Mouse (Mus musculus) brain, embryonic 14.5 days (tissue): Measurements from ENCODE around the gene Maats1. TPM values are rescaled to one million over a fixed set of nuclear protein-coding genes. Genes with fewer than 3 reads are reported as not detected.
"Not testable (repeated sequence)": the region's sequence is repeated elsewhere in the genome, so short reads cannot be mapped to it uniquely, and the experiment has no call there.

Experiments
- DNase-seq: peaks from one replicate; pipeline ENCODE4 v3.0.0-alpha.2; 2011; ENCODE audit warnings: low read depth
- CTCF ChIP-seq: fragments of 200-500 bp; IDR thresholded peaks from 2 replicates; pipeline ENCODE4 v1.5.1; 2012; ENCODE audit warnings: inconsistent platforms, mild to moderate bottlenecking, moderate library complexity, borderline replicate concordance; ENCODE audit not compliant: insufficient read depth, insufficient read length; ENCODE audit errors: extremely low read depth
- POLR2A ChIP-seq: fragments of 200-500 bp; IDR thresholded peaks from 2 replicates; pipeline ENCODE4 v1.6.1; 2012; ENCODE audit warnings: mild to moderate bottlenecking, inconsistent platforms, borderline replicate concordance; ENCODE audit not compliant: poor library complexity, insufficient read depth, insufficient read length, severe bottlenecking; ENCODE audit errors: extremely low read depth
- polyA plus RNA-seq: library from polyadenylated mRNA; depleted of rRNA; stranded (reverse); fragments of >200 nt; gene quantifications from 2 replicates; pipeline ENCODE4 v1.2.3, GENCODE M21; 2012

Gene Maats1
- polyA plus RNA-seq, 1 experiment = 1.4 TPM

DNA sequence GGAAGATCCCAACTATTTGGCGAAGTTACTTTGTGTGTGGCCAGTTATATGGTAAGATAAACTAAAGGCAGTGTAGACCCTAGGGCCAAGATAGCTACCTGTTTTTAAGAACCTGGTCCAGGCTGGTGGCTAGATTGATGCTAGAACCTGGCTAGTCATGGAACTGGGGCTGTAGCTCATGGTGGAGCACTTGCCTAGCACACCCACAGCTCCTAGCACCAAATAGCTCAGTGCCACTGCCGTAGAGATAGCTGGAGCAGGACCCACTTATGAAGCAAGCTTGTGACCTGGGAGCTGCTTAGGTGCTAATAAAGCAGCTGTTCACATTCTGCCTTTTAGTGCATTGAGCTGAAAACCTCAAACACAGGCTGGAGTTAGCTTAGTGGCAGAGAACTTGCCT lies 11.7 kb upstream of the Maats1 start:
- no peak for DNase-seq

DNA sequence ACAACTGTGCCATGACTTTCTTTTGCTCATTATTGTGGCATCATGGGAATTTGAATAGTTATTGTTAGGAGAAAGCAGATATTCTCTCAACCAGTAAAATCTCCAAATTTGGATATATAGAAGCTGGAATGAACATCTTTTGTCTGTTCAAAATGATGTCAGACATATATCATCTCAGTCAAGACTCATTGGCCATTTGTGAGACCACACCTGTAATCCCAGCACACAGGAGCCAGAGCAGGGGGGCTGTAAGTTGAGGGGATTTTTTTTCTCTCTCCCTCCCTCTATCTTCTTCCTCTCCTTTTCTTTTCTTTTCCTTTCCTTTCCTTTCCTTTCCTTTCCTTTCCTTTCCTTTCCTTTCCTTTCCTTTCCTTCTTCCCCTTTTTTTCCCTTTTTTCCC lies 10.9 kb upstream of the Maats1 start:
- no peak for DNase-seq
- no peak for TF ChIP-seq CTCF
- no peak for TF ChIP-seq POLR2A

More for the DNA sequence above, 11.7 kb upstream of the Maats1 start:
- no peak for TF ChIP-seq POLR2A
- TF ChIP-seq CTCF = no peak

DNA sequence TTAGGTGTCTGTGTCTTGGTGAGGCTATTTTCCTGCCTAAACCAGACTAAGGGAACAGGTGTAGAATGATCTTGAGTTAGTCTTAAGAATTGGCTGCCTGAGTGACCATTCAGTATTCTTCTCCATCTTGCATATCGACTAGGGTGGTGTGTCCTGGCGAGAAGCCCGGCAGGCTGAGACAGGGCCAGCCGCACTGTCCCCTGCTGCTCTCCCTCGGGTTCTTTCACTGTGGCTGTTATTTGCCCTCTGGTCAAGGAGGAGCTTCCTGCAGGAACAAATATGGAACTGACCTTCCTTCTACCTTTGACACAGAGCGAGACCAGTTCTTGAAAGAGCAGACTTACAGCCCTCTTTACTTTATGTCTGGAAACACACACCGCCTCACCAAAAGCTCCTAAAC lies 10.1 kb upstream of the Maats1 start:
- TF ChIP-seq POLR2A (no peak), CTCF (no peak)
- no peak for DNase-seq

DNA sequence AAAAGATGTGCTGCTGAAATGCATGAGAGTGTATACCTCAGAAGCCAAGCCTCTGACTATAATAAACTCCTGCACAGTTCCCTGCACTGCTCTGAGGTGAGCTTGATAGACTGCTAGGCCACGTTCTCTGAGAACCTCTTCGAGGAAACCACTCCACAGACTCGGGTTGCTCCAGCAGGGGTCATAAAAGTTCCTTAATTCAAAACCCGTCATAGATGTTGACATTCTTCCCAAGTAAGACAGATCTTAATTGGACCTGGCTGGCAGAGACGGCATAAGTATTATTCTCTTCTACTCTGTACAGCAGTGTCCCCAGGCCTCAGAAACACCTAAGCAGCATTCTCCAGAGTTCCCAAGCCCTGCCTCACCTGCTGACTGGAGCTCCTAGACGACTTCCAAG lies 9.0 kb upstream of the Maats1 start:
- no peak for DNase-seq
- TF ChIP-seq POLR2A (no peak), CTCF (no peak)

DNA sequence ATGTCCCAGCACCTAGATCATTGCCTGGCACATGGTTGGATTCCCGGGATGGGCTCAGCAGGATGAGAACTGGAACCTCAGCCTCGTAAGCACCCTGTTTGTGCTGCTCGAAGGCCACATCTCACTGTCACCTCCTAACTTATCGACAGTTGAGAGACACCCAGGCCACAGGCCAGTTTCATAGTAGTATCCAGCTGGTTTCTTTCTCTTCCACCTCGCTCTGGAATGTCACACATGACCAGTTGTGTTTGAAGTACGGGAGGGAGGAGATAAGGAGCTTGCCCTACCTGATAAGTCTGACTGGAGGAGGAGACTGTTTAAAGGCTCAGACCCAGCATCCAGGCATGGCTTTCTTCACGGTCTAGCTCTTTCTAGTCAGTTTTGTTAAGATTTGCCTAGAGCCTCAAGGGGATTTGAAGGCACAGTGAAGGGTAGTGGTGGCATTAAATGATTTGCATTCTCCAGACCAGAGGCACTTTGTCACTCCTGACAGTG lies 8.5 kb upstream of the Maats1 start:
- TF ChIP-seq CTCF (no peak), POLR2A (no peak)

DNA sequence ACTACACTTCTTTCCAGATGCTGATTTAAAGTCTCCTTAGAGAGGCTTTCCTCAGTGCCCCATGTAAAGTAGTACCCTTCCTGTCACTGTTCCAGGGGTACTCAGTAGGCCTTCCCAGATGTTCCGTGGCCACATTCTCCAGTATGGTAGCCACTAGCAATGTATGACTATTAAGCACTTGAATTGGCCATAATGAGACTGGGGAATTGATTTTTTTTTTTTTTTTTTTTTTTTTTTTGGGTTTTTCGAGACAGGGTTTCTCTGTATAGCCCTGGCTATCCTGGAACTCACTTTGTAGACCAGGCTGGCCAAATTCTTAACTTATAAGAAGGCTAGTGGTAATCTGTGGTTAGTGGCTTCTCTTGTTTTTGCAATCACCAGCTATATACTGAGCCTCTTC lies 7.9 kb upstream of the Maats1 start:
- TF ChIP-seq CTCF (no peak), POLR2A (no peak)
- DNase-seq = no peak

More for the DNA sequence above, 8.5 kb upstream of the Maats1 start:
- no peak for DNase-seq

DNA sequence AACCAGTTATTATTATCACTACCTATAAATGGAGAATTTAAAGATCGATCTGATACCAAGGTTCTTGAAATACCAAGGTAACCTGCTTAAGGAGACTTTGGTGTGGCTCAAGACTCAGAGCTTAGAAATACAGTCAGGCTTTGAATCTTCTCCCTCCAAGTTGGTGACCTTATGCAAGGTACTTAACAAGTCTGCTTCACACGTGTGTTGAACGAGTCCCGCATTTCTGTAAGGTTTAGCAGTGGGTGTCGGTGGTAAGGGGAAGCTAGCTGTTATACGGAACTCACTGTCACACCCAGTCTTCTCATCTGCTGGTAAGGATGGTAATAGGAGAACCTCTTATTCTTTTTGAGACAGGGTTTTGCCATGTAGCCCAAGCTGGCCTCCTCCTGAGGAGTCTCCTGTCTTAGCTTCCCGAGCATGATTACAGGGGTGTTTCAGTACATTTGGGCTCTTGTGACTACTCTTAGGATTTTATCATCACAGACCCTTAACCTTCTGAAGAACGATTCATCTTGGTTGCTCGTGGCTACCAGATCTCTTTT lies 6.3 kb upstream of the Maats1 start:
- TF ChIP-seq POLR2A (no peak), CTCF (no peak)
- no peak for DNase-seq

DNA sequence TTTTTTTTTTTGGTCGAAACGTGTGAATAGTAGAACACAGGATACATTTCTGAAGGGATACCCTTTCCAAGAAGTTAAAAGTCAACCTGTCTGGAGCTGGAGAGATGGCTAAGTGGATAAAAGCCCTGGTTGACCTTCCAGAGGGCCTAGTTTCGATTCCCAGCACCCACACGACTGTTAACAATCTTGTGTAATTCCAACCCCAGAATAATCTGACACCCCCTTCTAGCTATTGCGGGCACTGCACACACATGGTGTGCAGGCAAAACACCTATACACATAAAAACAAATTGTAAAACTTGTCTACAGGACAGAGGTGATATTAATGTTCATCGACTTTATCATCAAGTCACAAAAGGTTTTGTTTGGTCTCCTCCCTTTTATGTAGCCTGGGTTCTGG lies 5.6 kb upstream of the Maats1 start:
- DNase-seq = no peak
- TF ChIP-seq POLR2A (no peak), CTCF (no peak)

DNA sequence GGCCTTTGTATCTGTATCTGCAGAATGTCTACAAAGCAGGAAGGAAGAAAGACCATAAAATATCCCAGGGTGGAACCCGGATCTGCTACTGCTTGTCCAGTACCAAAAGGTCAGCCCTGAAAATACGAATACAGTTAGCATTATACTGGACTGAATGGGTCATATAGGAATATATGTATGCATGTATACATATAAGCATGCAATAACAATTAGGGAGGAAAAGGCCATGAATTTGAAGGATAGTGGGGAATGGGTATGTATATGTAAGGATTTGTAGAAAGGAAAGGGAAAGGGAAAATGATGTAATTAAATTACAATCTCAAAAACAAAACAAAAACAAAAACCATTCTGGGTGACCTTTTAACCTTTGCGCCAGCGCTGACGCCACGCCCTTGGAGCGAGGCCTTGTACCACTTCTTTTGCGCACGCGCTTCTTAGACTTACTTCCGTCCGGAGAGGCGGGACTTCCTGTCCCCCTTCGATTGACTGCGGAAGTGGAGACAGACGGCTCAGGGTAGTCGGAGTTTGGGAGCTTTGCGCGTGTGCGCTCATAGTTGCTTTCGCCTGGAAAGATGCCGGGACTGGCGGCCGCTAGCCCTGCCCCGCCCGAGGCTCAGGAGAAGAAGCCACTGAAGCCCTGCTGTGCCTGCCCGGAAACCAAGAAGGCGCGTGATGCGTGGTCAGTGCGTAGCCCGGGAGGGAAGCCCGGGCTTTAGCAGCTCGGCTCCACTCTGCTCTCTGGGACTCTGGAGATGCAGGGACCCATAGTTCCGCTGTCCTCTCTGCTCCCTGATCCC lies 4.8 kb upstream of the Maats1 start, which contains the start of the genes Cox17 and Gm21987:
Cox17 (plus strand) TSS at position 463 of the 797 bp plus-strand sequence.
Gm21987 (plus strand) TSS at position 512 of the 797 bp plus-strand sequence.
- DNase-seq = peak; percentile 97
- TF ChIP-seq POLR2A (peak; percentile 40; the same call in 1 of the 2 replicates), CTCF (no peak)

DNA sequence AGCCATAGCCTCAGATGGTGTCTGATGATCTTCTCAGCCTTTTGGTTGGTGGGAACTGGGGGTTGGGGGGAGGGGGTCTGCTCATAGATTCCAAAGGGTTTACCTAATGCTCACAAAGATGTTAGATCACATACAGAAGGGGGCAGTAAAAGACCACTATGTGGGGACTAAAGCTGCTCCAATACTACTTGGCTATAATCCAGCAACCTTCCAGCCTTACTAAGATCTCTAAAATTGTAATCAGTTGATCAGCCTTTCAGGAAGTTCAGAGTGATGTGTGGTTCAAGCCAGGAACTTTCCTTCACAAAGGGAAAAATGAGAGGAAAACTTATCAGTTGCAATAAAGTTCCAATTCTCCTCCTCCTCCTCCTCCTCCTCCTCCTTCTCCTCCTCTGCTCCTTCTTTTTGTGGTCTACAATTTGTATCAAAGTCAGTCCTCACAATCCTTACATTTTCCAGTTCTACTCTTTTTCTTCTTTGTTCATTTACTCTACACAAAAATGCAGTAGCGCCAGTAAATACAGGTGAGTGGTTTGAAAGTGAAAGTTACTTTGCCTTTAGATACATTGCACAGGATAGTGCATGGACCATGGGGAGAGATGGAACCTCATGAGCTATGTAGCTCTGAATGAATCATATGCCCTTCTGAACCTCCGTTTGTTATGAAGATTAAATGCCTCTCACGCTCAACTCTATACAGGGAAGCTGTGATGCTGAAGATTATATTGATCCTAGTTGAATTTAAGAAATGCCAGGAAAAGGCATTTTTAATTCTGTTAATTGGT lies 3.2 kb upstream of the Maats1 start:
- TF ChIP-seq POLR2A (no peak), CTCF (peak; percentile 27; the same call in 1 of the 2 replicates)
- DNase-seq = peak; percentile 86

DNA sequence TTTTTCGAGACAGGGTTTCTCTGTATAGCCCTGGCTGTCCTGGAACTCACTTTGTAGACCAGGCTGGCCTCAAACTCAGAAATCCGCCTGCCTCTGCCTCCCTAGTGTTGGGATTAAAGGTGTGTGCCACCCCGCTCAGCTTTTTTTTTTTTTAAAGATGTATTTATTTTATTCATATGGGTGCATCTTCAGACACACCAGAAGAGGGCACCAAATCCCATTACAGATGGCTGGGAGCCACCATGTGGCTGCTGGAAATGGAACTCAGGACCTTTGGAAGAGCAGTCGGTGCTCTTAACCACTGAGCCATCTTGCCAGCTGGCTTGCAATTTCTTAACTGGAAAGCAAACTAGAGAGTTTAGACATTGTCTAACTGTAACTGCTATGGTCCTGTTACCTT lies 3.9 kb downstream of the Maats1 start:
- DNase-seq = not testable (repeated sequence)
